Mouse (Mus musculus) kidney, adult 18-20 months (tissue): ENCODE data around the gene Fam193b.

ENCODE experiments used
- DNase-seq: peaks from one replicate; pipeline ENCODE4 v3.0.0; 2021

Gene Fam193b

DNA sequence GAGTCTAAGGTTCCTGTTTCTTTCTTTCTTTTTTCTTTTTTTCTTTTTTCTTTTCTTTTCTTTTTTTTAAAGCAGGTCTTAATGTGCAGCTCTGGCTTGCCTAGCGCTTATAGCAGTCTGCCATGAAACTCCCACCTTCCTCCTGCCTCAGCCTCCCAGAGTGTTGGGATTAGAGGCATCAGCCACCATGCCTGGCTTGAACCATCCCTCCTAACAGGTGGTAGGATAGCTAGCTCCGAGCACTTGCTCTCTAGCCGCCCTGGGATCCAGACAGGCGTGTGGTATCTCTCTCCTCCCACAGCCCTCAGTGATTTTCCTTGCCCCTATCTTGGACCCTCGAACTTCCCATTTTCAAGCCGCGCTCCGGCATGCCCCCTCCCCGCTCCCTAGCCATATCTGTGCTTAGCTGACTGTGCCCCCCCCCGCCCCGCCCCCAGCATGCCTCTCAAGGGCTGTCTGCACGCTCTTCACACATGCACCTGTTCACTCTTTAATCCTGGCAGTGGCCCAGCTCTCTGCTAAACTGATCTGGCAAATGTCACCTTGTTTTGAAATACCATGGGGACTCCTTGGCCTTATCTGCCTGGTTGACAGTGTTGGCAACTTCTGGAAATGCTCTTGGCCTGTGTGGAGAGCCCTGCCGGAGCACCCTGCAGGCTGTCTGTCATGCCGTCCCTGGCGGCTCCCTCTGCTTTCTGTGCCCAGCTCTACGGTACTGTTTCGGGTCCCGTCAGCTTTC, 75.9 kb downstream of the Fam193b start:
- peak; percentile 31 for DNase-seq

- no peak for DNase-seq
Measured at GRCm38 (mm10) chr13:55494257-55494656, 76.7 kb downstream of the Fam193b start.
